Mouse (Mus musculus): ENCODE measurements around the gene E130309D02Rik. TPM values are rescaled to one million over a fixed set of nuclear protein-coding genes. Genes with fewer than 3 reads are reported as not detected.

E130309D02Rik gene
- polyA plus RNA-seq, 1 experiment from 2014 or later: 17.7 TPM

DNA sequence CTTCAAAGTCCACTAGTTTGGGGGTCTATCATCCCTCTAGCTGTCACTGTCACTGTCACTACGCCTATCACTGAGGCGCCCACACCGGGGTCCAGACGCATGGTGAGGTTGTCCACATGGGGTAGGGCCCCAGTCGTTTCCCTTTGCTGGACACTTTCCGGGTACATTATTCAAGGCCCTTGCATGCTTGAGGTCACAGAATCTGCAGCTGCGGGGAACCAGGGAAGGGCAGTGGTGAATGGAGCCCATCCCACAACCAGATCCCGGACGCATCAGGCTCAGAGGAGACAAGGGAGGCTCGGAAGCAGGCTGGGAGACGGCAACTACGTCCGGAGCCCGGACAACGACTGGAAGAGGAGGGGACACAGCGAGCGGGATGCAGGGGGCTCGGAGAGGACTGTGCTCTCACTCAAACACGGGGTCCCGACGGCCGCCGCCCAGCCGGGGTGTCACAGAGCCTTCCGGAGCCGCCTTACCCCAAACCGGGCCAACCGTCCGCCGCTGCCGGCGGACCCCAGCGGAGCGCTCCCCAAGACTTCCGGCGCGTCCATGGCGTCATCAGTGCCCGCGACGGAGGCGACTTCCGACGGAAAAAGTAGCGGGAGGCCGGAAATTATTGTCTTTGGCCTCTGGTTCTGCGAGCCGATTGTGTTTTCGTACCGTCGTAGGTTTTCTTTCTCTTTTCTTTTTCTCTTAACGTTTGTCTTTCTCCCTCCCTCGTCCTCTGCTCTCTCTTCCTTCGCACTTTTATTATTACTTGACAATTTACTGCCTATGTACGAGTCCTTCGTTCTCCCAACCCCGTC, 13.7 kb upstream of the E130309D02Rik start, which contains the start of gene Zdhhc4:
Zdhhc4 (minus strand) TSS at position 567 of the 806 bp plus-strand sequence.
- under 1% methylated on average over 57 of the region's 57 CpGs for WGBS
- peak within 1 kb of the TSS; percentile 85 for H3K9ac ChIP-seq (ENCODE audit: low read length)
- ATAC-seq (ENCODE audit: insufficient number of reproducible peaks, insufficient read depth, low FRiP score, low read depth): peak; percentile 68
- no peaks in the 10 kb centered on the region for H3K9me3 ChIP-seq (ENCODE audit: control insufficient read depth, low read length)
- no peaks in the 10 kb centered on the region for H3K27me3 ChIP-seq (ENCODE audit: control insufficient read depth, insufficient read depth, low read length)
- H3K4me2 ChIP-seq (ENCODE audit: low read length): peak within 1 kb of the TSS; percentile 96
- peaks cover 31% of the 10 kb centered on the region for H3K36me3 ChIP-seq (ENCODE audit: control insufficient read depth, insufficient read depth, low read length)
- peak within 1 kb of the TSS; percentile 66 to 84 for H3K4me3 ChIP-seq (ENCODE audit: control insufficient read depth in 1 of 2, insufficient read depth in 1 of 2, low read depth in 1 of 2, low read length in 2 of 2)
- peaks cover 5 to 16% of the 10 kb centered on the region in 2 experiments; a peak in 3 of 4 replicates for H3K4me1 ChIP-seq (ENCODE audit: control insufficient read depth in 2 of 2, insufficient read depth in 2 of 2, low read length in 2 of 2)
- H3K27ac ChIP-seq (replicated peaks in 1 of 2; ENCODE audit: control insufficient read depth in 1 of 2, insufficient read depth in 1 of 2, low read depth in 2 of 2, low read length in 2 of 2): peak within 1 kb of the TSS; percentile 69

DNA sequence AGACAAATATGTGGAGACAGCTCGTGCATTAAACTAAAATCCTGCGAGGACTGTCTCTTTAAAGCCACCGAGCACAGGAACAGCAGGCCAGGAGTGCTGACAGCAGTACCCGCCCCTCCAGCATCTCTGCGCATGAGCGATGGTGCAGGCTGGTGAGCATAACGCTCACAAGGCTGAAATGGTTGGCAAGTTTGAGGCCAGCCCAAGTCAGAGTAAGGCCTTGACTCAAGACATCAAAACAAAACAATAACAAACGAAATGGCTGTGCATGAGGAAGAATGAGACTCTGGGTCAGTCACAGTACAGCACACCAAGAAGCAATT, 2.1 kb upstream of the E130309D02Rik start:
- 85% methylated on average over 8 of the region's 8 CpGs for WGBS
- no peak overlapping the region for H3K4me3 ChIP-seq (ENCODE audit: control insufficient read depth in 1 of 2, insufficient read depth in 1 of 2, low read depth in 1 of 2, low read length in 2 of 2)
- H3K27me3 ChIP-seq (ENCODE audit: control insufficient read depth, insufficient read depth, low read length): no peaks in the 10 kb centered on the region
- no peak for ATAC-seq (ENCODE audit: insufficient number of reproducible peaks, insufficient read depth, low FRiP score, low read depth)
- H3K9me3 ChIP-seq (ENCODE audit: control insufficient read depth, low read length): no peaks in the 10 kb centered on the region
- no peak overlapping the region for H3K9ac ChIP-seq (ENCODE audit: low read length)
- H3K4me1 ChIP-seq (ENCODE audit: control insufficient read depth in 2 of 2, insufficient read depth in 2 of 2, low read length in 2 of 2): peaks cover 6 to 14% of the 10 kb centered on the region in 2 experiments
- H3K36me3 ChIP-seq (ENCODE audit: control insufficient read depth, insufficient read depth, low read length): peaks cover 76% of the 10 kb centered on the region
- H3K4me2 ChIP-seq (ENCODE audit: low read length): no peak overlapping the region
- no peak overlapping the region for H3K27ac ChIP-seq (replicated peaks in 1 of 2; ENCODE audit: control insufficient read depth in 1 of 2, insufficient read depth in 1 of 2, low read depth in 2 of 2, low read length in 2 of 2)

DNA sequence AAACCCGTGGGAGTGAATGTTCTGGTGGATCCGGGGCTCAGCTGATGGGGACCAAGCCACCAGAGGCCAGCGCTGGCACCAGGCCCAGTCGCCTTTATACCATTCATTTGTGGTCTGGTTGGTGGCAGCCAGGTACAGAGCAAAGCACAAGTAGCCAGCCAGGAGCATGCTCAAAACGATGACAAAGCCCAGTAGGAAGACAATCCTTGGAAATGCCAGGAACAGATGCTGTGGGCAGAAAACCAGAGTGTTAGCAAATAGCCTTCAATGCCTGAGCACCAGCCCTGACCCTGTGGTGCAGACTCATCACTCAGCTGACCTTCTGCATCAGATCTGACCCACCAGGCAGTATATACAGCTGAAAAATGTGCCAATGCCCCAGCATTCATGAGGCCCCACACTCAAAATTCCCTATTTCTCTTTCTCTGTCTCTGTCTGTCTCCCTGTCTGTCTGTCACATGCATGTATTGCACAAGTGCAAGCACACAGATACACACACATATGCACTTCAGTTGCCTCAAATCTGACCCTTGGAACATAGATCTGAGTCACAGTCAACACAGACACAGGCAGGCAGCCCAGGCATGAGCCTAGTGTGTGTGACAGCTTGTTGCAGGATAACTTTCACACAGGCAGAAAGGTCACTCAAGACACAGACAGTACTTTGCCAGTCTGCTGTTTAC, 1.6 kb upstream of the E130309D02Rik start:
- Histone ChIP-seq H3K9me3 (ENCODE audit: control insufficient read depth, low read length) (no peaks in the 10 kb centered on the region), H3K27me3 (ENCODE audit: control insufficient read depth, insufficient read depth, low read length) (no peaks in the 10 kb centered on the region), H3K27ac (replicated peaks in 1 of 2; ENCODE audit: control insufficient read depth in 1 of 2, insufficient read depth in 1 of 2, low read depth in 2 of 2, low read length in 2 of 2) (no peak overlapping the region), H3K36me3 (ENCODE audit: control insufficient read depth, insufficient read depth, low read length) (peaks cover 75% of the 10 kb centered on the region), H3K4me3 (ENCODE audit: control insufficient read depth in 1 of 2, insufficient read depth in 1 of 2, low read depth in 1 of 2, low read length in 2 of 2) (no peak overlapping the region), H3K9ac (ENCODE audit: low read length) (no peak overlapping the region), H3K4me2 (ENCODE audit: low read length) (no peak overlapping the region), H3K4me1 (ENCODE audit: control insufficient read depth in 2 of 2, insufficient read depth in 2 of 2, low read length in 2 of 2) (peaks cover 6 to 14% of the 10 kb centered on the region in 2 experiments)
- no peak for ATAC-seq (ENCODE audit: insufficient number of reproducible peaks, insufficient read depth, low FRiP score, low read depth)
- 91% methylated on average over 5 of the region's 5 CpGs for WGBS

DNA sequence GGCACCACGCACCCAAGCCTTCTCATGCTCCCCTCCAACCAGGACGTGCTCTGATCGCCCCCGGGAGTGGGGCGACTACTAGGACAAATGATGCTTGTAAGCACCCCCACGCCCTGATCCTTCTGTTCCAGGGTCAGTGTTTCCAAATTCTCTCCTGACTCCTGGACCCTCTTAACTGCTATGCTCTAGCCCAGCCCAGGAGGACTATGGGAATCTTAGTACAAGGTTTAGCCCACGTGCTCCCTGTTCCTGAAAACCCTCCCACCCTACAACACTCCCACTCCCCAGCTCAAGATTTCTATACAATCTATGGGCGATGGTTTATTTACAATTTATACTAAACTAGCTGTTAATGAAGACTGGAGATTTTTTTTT, 341 bp upstream of the E130309D02Rik start:
- Histone ChIP-seq H3K9me3 (ENCODE audit: control insufficient read depth, low read length) (no peaks in the 10 kb centered on the region), H3K27ac (replicated peaks in 1 of 2; ENCODE audit: control insufficient read depth in 1 of 2, insufficient read depth in 1 of 2, low read depth in 2 of 2, low read length in 2 of 2) (no peak overlapping the region), H3K27me3 (ENCODE audit: control insufficient read depth, insufficient read depth, low read length) (no peaks in the 10 kb centered on the region), H3K36me3 (ENCODE audit: control insufficient read depth, insufficient read depth, low read length) (peaks cover 78% of the 10 kb centered on the region), H3K4me3 (ENCODE audit: control insufficient read depth in 1 of 2, insufficient read depth in 1 of 2, low read depth in 1 of 2, low read length in 2 of 2) (peak overlapping the region; percentile 19 to 84; a peak in 3 of 4 replicates), H3K4me2 (ENCODE audit: low read length) (peak overlapping the region; percentile 94), H3K4me1 (ENCODE audit: control insufficient read depth in 2 of 2, insufficient read depth in 2 of 2, low read length in 2 of 2) (peaks cover 6 to 14% of the 10 kb centered on the region in 2 experiments), H3K9ac (ENCODE audit: low read length) (peak overlapping the region; percentile 91)
- ATAC-seq (ENCODE audit: insufficient number of reproducible peaks, insufficient read depth, low FRiP score, low read depth): no peak
- WGBS: 17% methylated on average over 8 of the region's 8 CpGs

DNA sequence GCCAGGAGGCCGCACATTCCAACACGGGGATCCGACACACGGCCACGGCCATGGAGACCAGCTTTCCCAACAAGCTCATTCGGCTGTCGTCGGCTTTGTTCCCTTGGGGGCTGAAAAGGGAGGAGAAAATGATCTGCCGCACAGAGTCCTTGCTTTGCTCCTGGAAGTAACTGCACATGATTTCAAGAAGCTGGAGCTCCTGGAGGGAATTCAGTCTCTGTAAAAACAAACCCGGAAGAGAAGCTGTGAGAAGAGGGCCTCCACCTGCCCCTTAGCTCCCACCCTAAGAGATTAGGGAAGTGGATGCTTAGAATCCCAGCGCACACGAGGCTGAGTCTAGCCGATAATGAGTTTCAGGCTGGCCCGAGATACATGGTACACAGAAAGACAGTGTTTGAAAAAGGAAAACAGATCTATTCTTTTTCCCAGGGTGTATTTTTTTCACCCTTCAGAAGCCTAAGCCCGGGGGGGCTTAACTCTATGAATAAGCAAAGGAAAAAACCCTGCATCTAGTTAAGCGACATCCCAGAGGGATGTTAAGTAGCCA, 904 bp downstream of the E130309D02Rik start:
- no peak for ATAC-seq (ENCODE audit: insufficient number of reproducible peaks, insufficient read depth, low FRiP score, low read depth)
- peak overlapping the region; percentile 61 to 84 for H3K4me3 ChIP-seq (ENCODE audit: control insufficient read depth in 1 of 2, insufficient read depth in 1 of 2, low read depth in 1 of 2, low read length in 2 of 2)
- peak overlapping the region; percentile 94 for H3K4me2 ChIP-seq (ENCODE audit: low read length)
- H3K27me3 ChIP-seq (ENCODE audit: control insufficient read depth, insufficient read depth, low read length): no peaks in the 10 kb centered on the region
- H3K27ac ChIP-seq (replicated peaks in 1 of 2; ENCODE audit: control insufficient read depth in 1 of 2, insufficient read depth in 1 of 2, low read depth in 2 of 2, low read length in 2 of 2): peak overlapping the region; percentile 64 to 92; a peak in 3 of 4 replicates
- peaks cover 6 to 14% of the 10 kb centered on the region in 2 experiments for H3K4me1 ChIP-seq (ENCODE audit: control insufficient read depth in 2 of 2, insufficient read depth in 2 of 2, low read length in 2 of 2)
- H3K9me3 ChIP-seq (ENCODE audit: control insufficient read depth, low read length): no peaks in the 10 kb centered on the region
- 2% methylated on average over 16 of the region's 16 CpGs for WGBS
- H3K9ac ChIP-seq (ENCODE audit: low read length): peak overlapping the region; percentile 91
- H3K36me3 ChIP-seq (ENCODE audit: control insufficient read depth, insufficient read depth, low read length): peaks cover 78% of the 10 kb centered on the region

DNA sequence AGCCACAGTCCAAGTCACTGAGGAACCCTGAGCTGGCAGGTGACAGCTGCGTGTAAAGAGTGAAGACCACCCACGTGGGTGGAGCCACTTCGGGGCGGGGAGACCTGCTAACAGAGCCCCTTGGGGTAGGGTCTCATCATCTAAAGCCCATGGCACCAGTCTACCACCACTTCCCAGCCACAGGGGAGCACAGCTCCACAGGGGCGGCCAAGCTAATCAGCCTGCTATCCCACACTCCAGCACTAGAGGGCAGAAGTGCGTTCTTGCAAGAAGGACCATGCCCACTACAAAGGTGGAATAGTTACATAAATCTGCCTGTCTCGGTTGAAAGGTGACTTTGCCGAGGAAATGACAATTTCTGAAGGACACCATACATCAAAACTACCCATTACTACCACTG, 3.3 kb downstream of the E130309D02Rik start:
- no peak overlapping the region for H3K4me3 ChIP-seq (ENCODE audit: control insufficient read depth in 1 of 2, insufficient read depth in 1 of 2, low read depth in 1 of 2, low read length in 2 of 2)
- H3K36me3 ChIP-seq (ENCODE audit: control insufficient read depth, insufficient read depth, low read length): peaks cover 77% of the 10 kb centered on the region
- ATAC-seq (ENCODE audit: insufficient number of reproducible peaks, insufficient read depth, low FRiP score, low read depth): no peak
- H3K9me3 ChIP-seq (ENCODE audit: control insufficient read depth, low read length): no peaks in the 10 kb centered on the region
- 70% methylated on average over 8 of the region's 8 CpGs for WGBS
- no peaks in the 10 kb centered on the region for H3K27me3 ChIP-seq (ENCODE audit: control insufficient read depth, insufficient read depth, low read length)
- H3K27ac ChIP-seq (replicated peaks in 1 of 2; ENCODE audit: control insufficient read depth in 1 of 2, insufficient read depth in 1 of 2, low read depth in 2 of 2, low read length in 2 of 2): no peak overlapping the region
- H3K4me2 ChIP-seq (ENCODE audit: low read length): no peak overlapping the region
- H3K4me1 ChIP-seq (ENCODE audit: control insufficient read depth in 2 of 2, insufficient read depth in 2 of 2, low read length in 2 of 2): peaks cover 6 to 18% of the 10 kb centered on the region in 2 experiments
- H3K9ac ChIP-seq (ENCODE audit: low read length): no peak overlapping the region

DNA sequence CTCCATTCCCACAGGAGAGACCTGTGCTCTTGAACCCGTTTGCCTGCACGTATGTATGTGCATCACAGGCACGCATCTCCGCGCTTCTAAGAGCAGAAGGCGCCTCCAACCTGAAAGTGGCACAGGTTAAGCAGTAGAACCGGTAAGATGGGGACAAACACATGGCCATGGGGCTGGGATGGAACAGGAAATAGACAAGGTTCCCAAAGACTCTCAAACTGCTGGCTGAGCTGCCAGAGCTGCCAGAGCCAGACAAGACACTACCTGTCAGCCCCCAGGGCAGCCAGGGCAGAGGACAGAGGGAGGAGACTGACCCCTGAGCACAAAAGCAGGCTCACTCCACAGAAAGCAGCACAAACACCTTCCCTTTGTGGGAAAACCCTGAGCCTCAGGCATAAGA, 5.2 kb downstream of the E130309D02Rik start:
- no peaks in the 10 kb centered on the region for H3K27me3 ChIP-seq (ENCODE audit: control insufficient read depth, insufficient read depth, low read length)
- no peak overlapping the region for H3K9ac ChIP-seq (ENCODE audit: low read length)
- no peak overlapping the region for H3K27ac ChIP-seq (replicated peaks in 1 of 2; ENCODE audit: control insufficient read depth in 1 of 2, insufficient read depth in 1 of 2, low read depth in 2 of 2, low read length in 2 of 2)
- ATAC-seq (ENCODE audit: insufficient number of reproducible peaks, insufficient read depth, low FRiP score, low read depth): no peak
- H3K4me2 ChIP-seq (ENCODE audit: low read length): no peak overlapping the region
- H3K36me3 ChIP-seq (ENCODE audit: control insufficient read depth, insufficient read depth, low read length): peaks cover 83% of the 10 kb centered on the region
- no peaks in the 10 kb centered on the region for H3K9me3 ChIP-seq (ENCODE audit: control insufficient read depth, low read length)
- no peak overlapping the region for H3K4me3 ChIP-seq (ENCODE audit: control insufficient read depth in 1 of 2, insufficient read depth in 1 of 2, low read depth in 1 of 2, low read length in 2 of 2)
- 95% methylated on average over 7 of the region's 7 CpGs for WGBS
- peaks cover 5 to 18% of the 10 kb centered on the region in 2 experiments for H3K4me1 ChIP-seq (ENCODE audit: control insufficient read depth in 2 of 2, insufficient read depth in 2 of 2, low read length in 2 of 2)
